Mouse (Mus musculus) heart, embryonic 12.5 days (tissue): ENCODE data around the gene Creb1. TPM values are rescaled to one million over a fixed set of nuclear protein-coding genes. Genes with fewer than 3 reads are reported as not detected.
"Not testable (repeated sequence)": the region's sequence is repeated elsewhere in the genome, so short reads cannot be mapped to it uniquely, and the experiment has no call there.

Experiments
- ATAC-seq: fragments of 200-750 bp; cut with Nextera tagmentation; 2 replicates; pipeline ENCODE4 v1.8.0; 2017; ENCODE audit warnings: moderate TSS enrichment, moderate library complexity; ENCODE audit not compliant: insufficient number of reproducible peaks, low FRiP score
- H3K27ac ChIP-seq: fragments of 300-500 bp; sonication (generic); 2 replicates; pipeline ENCODE4 v1.5.1; 2016; ENCODE audit warnings: mild to moderate bottlenecking, moderate library complexity; ENCODE audit not compliant: poor library complexity, severe bottlenecking
- H3K27me3 ChIP-seq: fragments of 300-500 bp; sonication (generic); replicated peaks from 2 replicates; pipeline ENCODE4 v1.6.1; 2016; ENCODE audit warnings: mild to moderate bottlenecking, moderate library complexity
- H3K36me3 ChIP-seq: fragments of 300-500 bp; sonication (generic); 2 replicates; pipeline ENCODE4 v1.6.1; 2016; ENCODE audit warnings: mild to moderate bottlenecking, moderate library complexity
- H3K4me1 ChIP-seq: fragments of 300-500 bp; sonication (generic); replicated peaks from 2 replicates; pipeline ENCODE4 v1.6.1; 2016; ENCODE audit warnings: mild to moderate bottlenecking
- H3K4me2 ChIP-seq: fragments of 300-500 bp; sonication (generic); 2 replicates; pipeline ENCODE4 v1.6.1; 2016; ENCODE audit warnings: mild to moderate bottlenecking, moderate library complexity
- H3K4me3 ChIP-seq: fragments of 300-500 bp; sonication (generic); 2 replicates; pipeline ENCODE4 v1.5.1; 2016; ENCODE audit warnings: mild to moderate bottlenecking
- H3K9ac ChIP-seq: fragments of 300-500 bp; sonication (generic); 2 replicates; pipeline ENCODE4 v1.6.1; 2016; ENCODE audit warnings: mild to moderate bottlenecking, moderate library complexity
- H3K9me3 ChIP-seq: fragments of 300-500 bp; sonication (generic); replicated peaks from 2 replicates; pipeline ENCODE4 v1.6.1; 2016; ENCODE audit warnings: mild to moderate bottlenecking, moderate library complexity
- WGBS: fragments of 180-500 bp; shearing (Covaris S2); methylation state at CpG from one replicate; pipeline ENCODE4 v1.1.7; 2016; 5-methylcytosine and 5-hydroxymethylcytosine counted together
- polyA plus RNA-seq: library from polyadenylated mRNA; unstranded; fragments of >200 nt; fragmentation: Nextera tagmentation; extraction: Ambion mirVana; gene quantifications from 2 replicates; pipeline ENCODE4 v1.2.1, GENCODE M21; 2016

Creb1 gene
- polyA plus RNA-seq, 1 experiment from 2014 or later, result 28.9 TPM

GRCm38 (mm10) chr1:64621116-64621515, 88.7 kb downstream of the Creb1 start:
- Histone ChIP-seq H3K27me3 (no peaks in the 10 kb centered on the region), H3K4me2 (no peak overlapping the region), H3K9me3 (no peaks in the 10 kb centered on the region), H3K36me3 (no peaks in the 10 kb centered on the region), H3K27ac (no peak overlapping the region), H3K9ac (no peak overlapping the region), H3K4me3 (no peak overlapping the region), H3K4me1 (peaks cover 10% of the 10 kb centered on the region)
- whole genome bisulfite sequencing, result 75% methylated on average over 5 of the region's 5 CpGs
- ATAC-seq, result no peak

DNA sequence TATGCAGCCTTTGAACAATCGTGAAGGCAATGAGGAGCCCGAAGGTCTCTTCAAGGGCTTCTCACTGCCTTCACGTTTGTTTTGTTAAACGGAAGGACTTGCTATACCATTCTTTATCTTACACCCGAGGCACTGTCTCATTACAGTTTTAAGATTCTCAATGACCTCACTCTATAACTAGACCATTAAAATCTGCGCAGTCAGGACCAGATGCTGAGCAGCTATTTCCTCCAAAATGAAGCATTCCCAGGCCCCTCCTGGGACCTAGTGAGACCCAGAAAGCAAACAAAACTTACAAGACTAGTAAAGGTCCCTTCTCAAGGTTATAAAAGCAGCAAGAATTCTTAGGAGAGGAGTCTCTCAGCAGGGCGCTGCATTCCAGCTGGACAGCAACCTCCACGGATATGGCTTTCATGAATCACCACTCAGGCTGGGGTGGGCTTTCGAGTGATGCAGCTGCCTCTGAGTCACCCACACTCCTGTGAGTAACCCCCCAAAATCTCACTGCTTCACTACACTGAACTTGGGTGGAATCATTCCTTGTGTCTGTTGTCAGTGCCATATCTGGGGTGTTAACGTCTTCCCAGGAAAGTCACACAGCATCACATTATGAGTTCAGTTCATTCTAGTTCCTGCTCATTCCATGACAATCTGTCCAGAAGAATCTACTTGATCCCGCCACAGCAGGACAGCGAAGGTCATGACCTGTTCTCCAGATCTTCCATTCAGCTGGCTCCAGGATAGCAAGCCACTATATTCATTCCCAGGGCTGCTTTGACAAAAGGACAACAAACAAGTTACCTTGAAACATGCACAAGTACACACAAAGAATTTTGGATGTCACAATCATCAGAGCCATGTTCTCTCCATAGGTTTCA, 91.4 kb downstream of the Creb1 start:
- Histone ChIP-seq H3K27me3 (no peaks in the 10 kb centered on the region), H3K4me1 (peaks cover 9% of the 10 kb centered on the region), H3K4me3 (no peak overlapping the region), H3K36me3 (no peaks in the 10 kb centered on the region), H3K27ac (no peak overlapping the region), H3K9me3 (no peaks in the 10 kb centered on the region), H3K4me2 (no peak overlapping the region), H3K9ac (no peak overlapping the region)
- WGBS, result 52% methylated on average over 12 of the region's 12 CpGs
- ATAC-seq, result no peak; the same call in 1 of the 2 replicates

- Histone ChIP-seq H3K36me3 (no peaks in the 10 kb centered on the region), H3K27ac (no peak overlapping the region), H3K9me3 (no peaks in the 10 kb centered on the region), H3K4me2 (no peak overlapping the region), H3K4me1 (peaks cover 9% of the 10 kb centered on the region), H3K4me3 (no peak overlapping the region), H3K9ac (no peak overlapping the region), H3K27me3 (no peaks in the 10 kb centered on the region)
- ATAC-seq, result no peak
These were observed 92.8 kb downstream of the Creb1 start for GRCm38 (mm10) chr1:64625214-64625613.

- H3K27ac ChIP-seq, result no peak overlapping the region
- H3K4me3 ChIP-seq, result no peak overlapping the region
- H3K4me1 ChIP-seq, result peaks cover 16% of the 10 kb centered on the region; the same call in 1 of the 2 replicates
- ATAC-seq, result no peak
- H3K9ac ChIP-seq, result no peak overlapping the region
- H3K36me3 ChIP-seq, result no peaks in the 10 kb centered on the region
- H3K9me3 ChIP-seq, result no peaks in the 10 kb centered on the region
- H3K27me3 ChIP-seq, result no peaks in the 10 kb centered on the region
- WGBS, result 71% methylated on average over 5 of the region's 5 CpGs
- H3K4me2 ChIP-seq, result no peak overlapping the region
These were observed 99.1 kb downstream of the Creb1 start for GRCm38 (mm10) chr1:64631526-64631925.

GRCm38 (mm10) chr1:64633237-64633636, 100.8 kb downstream of the Creb1 start:
- no peak overlapping the region for H3K4me2 ChIP-seq
- no peaks in the 10 kb centered on the region for H3K9me3 ChIP-seq
- no peak overlapping the region for H3K9ac ChIP-seq
- no peaks in the 10 kb centered on the region for H3K36me3 ChIP-seq
- WGBS, result 61% methylated on average over 3 of the region's 3 CpGs
- H3K27me3 ChIP-seq, result no peaks in the 10 kb centered on the region
- peaks cover 16% of the 10 kb centered on the region; the same call in 1 of the 2 replicates for H3K4me1 ChIP-seq
- ATAC-seq, result no peak
- no peak overlapping the region for H3K27ac ChIP-seq
- H3K4me3 ChIP-seq, result no peak overlapping the region

DNA sequence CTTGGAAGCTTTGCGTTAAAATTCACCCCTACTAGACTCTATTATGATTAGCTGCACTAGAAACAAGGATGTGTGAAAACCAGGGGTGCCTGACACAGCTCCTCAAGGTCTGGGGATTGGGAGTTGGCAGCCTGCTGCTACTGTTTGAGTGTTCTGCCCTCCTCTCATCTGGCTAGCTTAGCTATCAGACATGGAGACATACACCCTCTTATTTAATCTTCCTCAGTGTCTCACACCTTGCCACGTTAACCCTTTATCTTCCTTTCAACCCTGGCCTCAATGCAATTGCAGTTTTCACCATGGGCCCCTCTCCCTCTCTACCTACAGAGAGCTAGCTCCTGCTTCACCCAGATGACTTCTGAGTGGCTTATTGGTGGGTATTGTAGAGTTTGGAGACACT, 103.2 kb downstream of the Creb1 start:
- no peak for ATAC-seq
- Histone ChIP-seq H3K4me1 (peaks cover 16% of the 10 kb centered on the region; the same call in 1 of the 2 replicates), H3K27ac (no peak overlapping the region), H3K36me3 (no peaks in the 10 kb centered on the region), H3K4me2 (no peak overlapping the region), H3K9me3 (no peaks in the 10 kb centered on the region), H3K4me3 (no peak overlapping the region), H3K9ac (no peak overlapping the region), H3K27me3 (no peaks in the 10 kb centered on the region)
- WGBS, result 41% methylated on average over 2 of the region's 2 CpGs

DNA sequence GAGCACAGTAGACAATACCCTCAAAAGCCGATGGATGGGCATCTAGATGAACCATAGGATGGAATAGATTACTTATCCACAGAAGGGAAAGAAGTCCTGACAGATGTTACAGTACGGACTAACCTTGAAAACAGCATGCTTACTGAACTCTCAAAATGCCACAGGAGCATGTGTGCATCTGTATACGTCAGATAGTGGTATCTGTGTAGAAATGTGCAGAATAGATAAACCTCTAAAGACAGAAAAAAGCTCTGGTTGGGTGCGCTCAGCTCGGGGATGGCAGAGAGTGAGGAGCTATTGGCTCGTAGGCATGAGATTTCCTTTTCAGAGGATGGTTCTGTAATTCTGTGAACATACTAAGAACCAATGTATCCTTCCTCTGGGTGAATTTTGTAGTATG, 106.8 kb downstream of the Creb1 start:
- no peak for ATAC-seq
- H3K4me1 ChIP-seq, result peaks cover 7% of the 10 kb centered on the region; the same call in 1 of the 2 replicates
- H3K9ac ChIP-seq, result no peak overlapping the region
- H3K27ac ChIP-seq, result no peak overlapping the region
- no peaks in the 10 kb centered on the region for H3K27me3 ChIP-seq
- no peaks in the 10 kb centered on the region for H3K9me3 ChIP-seq
- no peak overlapping the region for H3K4me2 ChIP-seq
- H3K36me3 ChIP-seq, result no peaks in the 10 kb centered on the region
- WGBS, result 73% methylated on average over 6 of the region's 6 CpGs
- H3K4me3 ChIP-seq, result no peak overlapping the region

DNA sequence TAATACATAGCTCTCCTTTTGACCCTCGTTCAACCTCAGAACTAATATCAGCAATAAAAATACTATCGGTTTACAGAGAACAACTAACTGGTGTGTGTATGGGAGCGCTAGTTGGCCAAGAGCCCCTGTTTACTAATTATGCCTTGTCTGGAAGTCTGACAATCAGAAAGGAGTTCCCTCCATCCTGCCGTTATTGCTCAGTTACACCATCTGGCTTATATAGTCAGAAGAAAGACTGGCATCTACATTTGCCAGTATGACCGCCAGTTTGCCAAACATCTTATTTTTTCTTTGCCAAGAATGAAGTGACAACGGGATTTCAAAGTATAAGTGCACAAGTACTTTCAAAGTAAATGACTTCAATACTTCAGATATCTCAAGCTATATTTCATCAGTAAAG, 108.6 kb downstream of the Creb1 start:
- Histone ChIP-seq H3K4me2 (no peak overlapping the region), H3K36me3 (no peaks in the 10 kb centered on the region), H3K9me3 (no peaks in the 10 kb centered on the region), H3K9ac (no peak overlapping the region), H3K27ac (no peak overlapping the region), H3K27me3 (no peaks in the 10 kb centered on the region), H3K4me1 (0 out of 2 replicates have a peak, but pooled peaks cover 3% of the 10 kb centered on the region), H3K4me3 (no peak overlapping the region)
- ATAC-seq, result no peak
- 87% methylated on average over 6 of the region's 6 CpGs for WGBS

GRCm38 (mm10) chr1:64642541-64642940, 110.1 kb downstream of the Creb1 start:
- not testable (repeated sequence) for H3K27me3 ChIP-seq, H3K36me3 ChIP-seq, H3K27ac ChIP-seq, H3K9me3 ChIP-seq, H3K4me2 ChIP-seq, ATAC-seq, H3K4me3 ChIP-seq, H3K4me1 ChIP-seq, H3K9ac ChIP-seq
- 87% methylated on average over 8 of the region's 8 CpGs for WGBS

- 90% methylated on average over 3 of the region's 3 CpGs for WGBS
- Histone ChIP-seq H3K4me1 (peaks cover 3% of the 10 kb centered on the region; the same call in 1 of the 2 replicates), H3K4me3 (no peak overlapping the region), H3K36me3 (no peaks in the 10 kb centered on the region), H3K9ac (no peak overlapping the region), H3K9me3 (no peaks in the 10 kb centered on the region), H3K27ac (no peak overlapping the region), H3K27me3 (no peaks in the 10 kb centered on the region), H3K4me2 (no peak overlapping the region)
- no peak for ATAC-seq
These were observed 112.1 kb downstream of the Creb1 start for GRCm38 (mm10) chr1:64644513-64644912.

DNA sequence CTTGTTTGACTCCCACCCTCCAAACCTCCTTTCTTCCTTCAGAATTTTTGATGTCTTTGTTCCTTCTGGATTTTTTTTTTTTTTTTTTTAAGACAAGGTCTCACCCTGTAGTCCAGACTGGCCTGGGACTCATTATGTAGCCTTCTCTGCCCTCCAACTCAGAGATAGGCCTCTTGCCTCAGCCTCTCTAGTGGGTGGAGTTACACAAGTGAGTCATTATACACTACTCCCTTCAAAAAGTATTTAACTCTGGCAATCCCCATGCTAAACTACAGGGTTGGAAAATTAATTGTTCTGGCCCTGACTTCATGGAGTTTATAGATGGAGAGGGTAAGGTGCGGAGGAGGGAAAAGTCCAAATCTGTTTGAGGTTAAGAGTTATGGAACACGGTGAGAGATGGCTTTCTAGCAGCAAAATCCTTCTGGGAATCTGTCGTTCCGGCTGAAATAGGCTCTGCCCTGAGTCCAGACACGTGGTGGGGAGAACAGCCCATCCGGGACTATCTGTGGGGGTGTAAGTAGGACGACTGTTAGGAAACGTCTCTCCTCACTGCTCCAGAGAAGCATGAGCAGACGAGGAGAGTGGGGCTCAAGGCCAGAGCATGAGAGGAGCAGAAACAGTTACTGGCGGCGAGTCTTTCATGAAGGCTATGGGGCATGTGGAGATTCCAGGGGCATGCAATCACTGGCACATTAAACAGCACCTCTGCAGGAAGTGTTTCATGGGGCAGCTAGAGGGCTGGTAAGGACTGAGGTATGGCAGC, 117.1 kb downstream of the Creb1 start:
- Histone ChIP-seq H3K9me3 (no peaks in the 10 kb centered on the region), H3K4me1 (peaks cover 3% of the 10 kb centered on the region; the same call in 1 of the 2 replicates), H3K4me2 (no peak overlapping the region), H3K4me3 (no peak overlapping the region), H3K36me3 (no peaks in the 10 kb centered on the region), H3K27me3 (no peaks in the 10 kb centered on the region), H3K27ac (no peak overlapping the region), H3K9ac (no peak overlapping the region)
- WGBS, result 58% methylated on average over 11 of the region's 11 CpGs
- no peak for ATAC-seq
